9 mouse cellular contexts compared by ENCODE assay signal in the genomic region with DNA sequence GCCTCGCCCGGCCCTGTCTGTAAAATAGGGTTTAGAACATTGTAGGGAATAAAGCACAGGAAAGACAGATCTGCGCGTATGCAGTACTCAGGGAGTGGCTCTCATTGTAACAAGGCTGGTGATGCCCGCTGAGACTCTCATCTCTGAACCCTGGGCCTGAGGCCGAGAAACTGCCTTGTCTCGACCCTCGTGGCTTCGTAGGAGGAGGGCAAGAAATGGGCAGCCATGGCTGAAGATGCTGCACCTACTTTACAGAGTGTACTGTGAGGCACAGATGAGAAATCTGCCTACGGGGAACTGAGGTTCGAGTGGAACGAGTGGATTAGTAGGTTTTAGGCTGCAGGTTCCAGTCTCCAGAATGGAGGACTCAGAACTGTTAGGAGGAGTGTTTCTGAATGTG. TPM values are rescaled to one million over a fixed set of nuclear protein-coding genes. Genes with fewer than 3 reads are reported as not detected.
DNase-seq lines count a peak whose midpoint lies in the region; ATAC-seq and TF ChIP-seq lines count a peak whose summit lies in the region.
"Had no signal": no experiment of that assay in that cellular context is flagged by ENCODE, and none has a peak within 500 bp of the region (broad histone marks: within the 10 kb centered on the region; RNA-seq: fewer than 3 reads in every experiment).

No protein-coding gene starts in this region.

- no peaks in the 10 kb centered on the region for H3K79me2 ChIP-seq in heart, adult 2 months (replicated peaks; ENCODE audit: control insufficient read depth, insufficient read depth, low read length)

- H3K27me3 ChIP-seq in heart, embryonic 12.5 days (replicated peaks), result peaks cover 91% of the 10 kb centered on the region
- peaks cover 14% of the 10 kb centered on the region for H3K27me3 ChIP-seq in heart, adult 2 months (ENCODE audit: control insufficient read depth, insufficient read depth, low read length)
- H3K27me3 ChIP-seq in hindbrain, embryonic 13.5 days, result peaks cover 28% of the 10 kb centered on the region
- peaks cover 31% of the 10 kb centered on the region for H3K27me3 ChIP-seq in midbrain, embryonic 11.5 days (ENCODE audit: control insufficient read depth, insufficient read depth, low read length)

- H3K9me3 ChIP-seq in heart, embryonic 12.5 days (replicated peaks), result peaks cover 4% of the 10 kb centered on the region; the same call in 1 of the 2 replicates
- H3K9me3 ChIP-seq in hindbrain, embryonic 13.5 days, result no peaks in the 10 kb centered on the region
- H3K9me3 ChIP-seq in midbrain, embryonic 11.5 days (ENCODE audit: control insufficient read depth, low read length), result no peaks in the 10 kb centered on the region

- no peak for TF ChIP-seq EP300 in heart, adult 2 months (IDR thresholded peaks at IDR 0.05; ENCODE audit: insufficient read depth, low read depth, low read length)

- H3K4me1 ChIP-seq in heart, embryonic 12.5 days (replicated peaks), result peaks cover 28% of the 10 kb centered on the region
- peaks cover 2% of the 10 kb centered on the region; the same call in 1 of the 2 replicates for H3K4me1 ChIP-seq in heart, adult 2 months (ENCODE audit: control insufficient read depth, insufficient read depth, low read length)
- no peaks in the 10 kb centered on the region for H3K4me1 ChIP-seq in brown adipose tissue, adult 24 weeks (ENCODE audit: control insufficient read depth, insufficient read depth, insufficient read length, low read length)
- peaks cover 47% of the 10 kb centered on the region for H3K4me1 ChIP-seq in hindbrain, embryonic 13.5 days (replicated peaks)
- peaks cover 43% of the 10 kb centered on the region for H3K4me1 ChIP-seq in midbrain, embryonic 11.5 days (ENCODE audit: control insufficient read depth, insufficient read depth, low read length)

- no peak for DNase-seq in heart, adult 2 months
- DNase-seq in midbrain, embryonic 11.5 days (ENCODE audit: low spot score, missing footprints), result peak; percentile 94
- DNase-seq in layer of hippocampus, postnatal 14 days (ENCODE audit: low spot score in 2 of 2), result no peak
- DNase-seq in cerebellum, adult 9-10 months, result no peak
- DNase-seq in cerebellum, postnatal 14 days, result no peak

- no peak overlapping the region for H3K27ac ChIP-seq in heart, embryonic 12.5 days (ENCODE audit: poor library complexity, severe bottlenecking)
- no peak overlapping the region for H3K27ac ChIP-seq in heart, adult 2 months
- no peak overlapping the region for H3K27ac ChIP-seq in brown adipose tissue, adult 24 weeks (replicated peaks; ENCODE audit: low read depth, low read length)
- peak overlapping the region; percentile 88 for H3K27ac ChIP-seq in hindbrain, embryonic 13.5 days
- H3K27ac ChIP-seq in midbrain, embryonic 11.5 days (ENCODE audit: low read depth, low read length), result peak overlapping the region; percentile 84; the same call in 1 of the 2 replicates

- 20% methylated on average over 12 of the region's 12 CpGs for WGBS in heart, embryonic 12.5 days
- 40% methylated on average over 12 of the region's 12 CpGs for WGBS in heart, adult 2 months
- 10% methylated on average over 12 of the region's 12 CpGs for WGBS in hindbrain, embryonic 13.5 days
- 10% methylated on average over 12 of the region's 12 CpGs for WGBS in midbrain, embryonic 11.5 days

- peak overlapping the region; percentile 65 for H3K9ac ChIP-seq in heart, embryonic 12.5 days
- H3K9ac ChIP-seq in heart, adult 2 months (ENCODE audit: low read depth, low read length), result no peak overlapping the region
- H3K9ac ChIP-seq in hindbrain, embryonic 13.5 days, result peak overlapping the region; percentile 87
- peak overlapping the region; percentile 82 for H3K9ac ChIP-seq in midbrain, embryonic 11.5 days (ENCODE audit: low read length)

- peak overlapping the region; percentile 69 for H3K4me3 ChIP-seq in heart, embryonic 12.5 days
- H3K4me3 ChIP-seq in heart, adult 2 months, result no peak overlapping the region; the same call in 1 of the 2 replicates
- 0 out of 2 replicates have a peak overlapping the region, but pooled peaks have one; percentile 43 for H3K4me3 ChIP-seq in brown adipose tissue, adult 24 weeks (ENCODE audit: insufficient read depth, low read depth, low read length)
- H3K4me3 ChIP-seq in hindbrain, embryonic 13.5 days, result peak overlapping the region; percentile 56
- peak overlapping the region; percentile 45 for H3K4me3 ChIP-seq in midbrain, embryonic 11.5 days (ENCODE audit: low read depth, low read length)

- TF ChIP-seq POLR2A in heart, adult 2 months (IDR thresholded peaks at IDR 0.05; ENCODE audit: insufficient read depth, low read depth, low read length), result no peak

- H3K36me3 ChIP-seq in heart, embryonic 12.5 days, result no peaks in the 10 kb centered on the region
- no peaks in the 10 kb centered on the region for H3K36me3 ChIP-seq in heart, adult 2 months (ENCODE audit: control insufficient read depth, insufficient read depth, low read length)
- H3K36me3 ChIP-seq in hindbrain, embryonic 13.5 days, result peaks cover 6% of the 10 kb centered on the region; the same call in 1 of the 2 replicates
- peaks cover 5% of the 10 kb centered on the region; the same call in 1 of the 2 replicates for H3K36me3 ChIP-seq in midbrain, embryonic 11.5 days (ENCODE audit: control insufficient read depth, insufficient read depth, low read length)

- peak overlapping the region; percentile 100 for H3K4me2 ChIP-seq in heart, embryonic 12.5 days
- H3K4me2 ChIP-seq in hindbrain, embryonic 13.5 days, result peak overlapping the region; percentile 88
- H3K4me2 ChIP-seq in midbrain, embryonic 11.5 days, result peak overlapping the region; percentile 81

- no peak for ATAC-seq in heart, embryonic 12.5 days (ENCODE audit: insufficient number of reproducible peaks, low FRiP score)
- 0 out of 2 replicates have a peak, but pooled peaks have one; percentile 4 for ATAC-seq in hindbrain, embryonic 13.5 days (ENCODE audit: low FRiP score)
- no peak; the same call in 1 of the 2 replicates for ATAC-seq in midbrain, embryonic 11.5 days (ENCODE audit: low FRiP score)

- TF ChIP-seq CTCF in heart, adult 2 months (IDR thresholded peaks at IDR 0.05), result no peak

- intact Hi-C loops in heart, adult 2 months (cut with DNase I), result no loop called here

RNA-seq across cellular contexts. Expression of a gene that starts 36.7 kb away (rescaled TPM):
- polyA plus RNA-seq in heart, embryonic 12.5 days (2016; fragmentation: Nextera tagmentation; extraction: Ambion mirVana), result 0.12 and 0.23 TPM in 2 replicates
- not detected for total RNA-seq in heart, adult 2 months (2021)
- polyA plus RNA-seq in heart, adult 2 months (2012; rRNA removed), result not detected in 2 replicates
- polyA plus RNA-seq in brown adipose tissue, adult 24 weeks (2012; ENCODE audit: insufficient read depth, insufficient read length, missing spikeins), result not detected in 2 replicates
- polyA plus RNA-seq in hindbrain, embryonic 13.5 days (2015; fragmentation: Nextera tagmentation; extraction: Ambion mirVana), result 7.9 and 9.8 TPM in 2 replicates
- polyA plus RNA-seq in midbrain, embryonic 11.5 days (2014; fragmentation: Nextera tagmentation; extraction: Ambion mirVana), result 13.8 and 14.2 TPM in 2 replicates
- 1 to 10 TPM; 2.0 to 2.9 TPM for total RNA-seq in layer of hippocampus, postnatal 14 days (2021)
- polyA plus RNA-seq: kidney, adult 2 months had no signal

Comparison
In these comparisons a context has a peak if more than half of its experiments do, and no peak if none do; other contexts are left out.
1. H3K27ac ChIP-seq: peak in hindbrain, embryonic 13.5 days (single experiment) and midbrain, embryonic 11.5 days (single experiment); none in heart, embryonic 12.5 days (single experiment), heart, adult 2 months (single experiment) and brown adipose tissue, adult 24 weeks (single experiment).
2. Peak in every context shown above with its lines, with median percentiles within 50 percentile points of each other: H3K4me2 ChIP-seq.